Mouse (Mus musculus) adrenal gland, postnatal 4 days (tissue): ENCODE measurements around the gene Rtn4r. TPM values are rescaled to one million over a fixed set of nuclear protein-coding genes. Genes with fewer than 3 reads are reported as not detected.

Source experiments
- DNase-seq, 2 experiments: peaks; one replicate each; pipeline ENCODE4 v3.0.0; 2021 to 2022; ENCODE audit warnings: low spot score in 2 of 2, mixed read lengths in 2 of 2
- total RNA-seq, 2 experiments: library from RNA; stranded (reverse); gene quantifications; 2 replicates each; pipeline ENCODE4 v1.2.3; 2021

Gene Rtn4r
- total RNA-seq, 2 experiments from 2014 or later = 0.98 to 0.99 TPM

GRCm38 (mm10) chr16:18124040-18124439 lies 3.4 kb upstream of the Rtn4r start:
- no peak for DNase-seq

- no peak for DNase-seq
Measured at GRCm38 (mm10) chr16:18124626-18125025, 2.8 kb upstream of the Rtn4r start.

- no peak for DNase-seq
Measured at GRCm38 (mm10) chr16:18125131-18125530, 2.3 kb upstream of the Rtn4r start.

- DNase-seq = no peak
Measured at GRCm38 (mm10) chr16:18126211-18126610, 1.2 kb upstream of the Rtn4r start.

- no peak for DNase-seq
Measured at GRCm38 (mm10) chr16:18127871-18128563, 575 bp downstream of the Rtn4r start.

GRCm38 (mm10) chr16:18128564-18128935 lies 1.1 kb downstream of the Rtn4r start:
- DNase-seq = no peak

GRCm38 (mm10) chr16:18129413-18129812 lies 2.0 kb downstream of the Rtn4r start:
- no peak for DNase-seq

GRCm38 (mm10) chr16:18130288-18130687 lies 2.8 kb downstream of the Rtn4r start:
- no peak for DNase-seq

- DNase-seq = no peak
Measured at GRCm38 (mm10) chr16:18130705-18131104, 3.3 kb downstream of the Rtn4r start.

GRCm38 (mm10) chr16:18131245-18131939 lies 4.0 kb downstream of the Rtn4r start:
- no peak for DNase-seq

- no peak for DNase-seq
Measured at GRCm38 (mm10) chr16:18132026-18132425, 4.6 kb downstream of the Rtn4r start.

GRCm38 (mm10) chr16:18132575-18132974 lies 5.1 kb downstream of the Rtn4r start:
- DNase-seq = no peak

- DNase-seq = no peak
Measured at GRCm38 (mm10) chr16:18133133-18133920, 5.9 kb downstream of the Rtn4r start.

- peak in 1 of 2 experiments; percentile 21 for DNase-seq
Measured at GRCm38 (mm10) chr16:18135196-18135595, 7.8 kb downstream of the Rtn4r start.

- no peak for DNase-seq
Measured at GRCm38 (mm10) chr16:18136015-18136414, 8.6 kb downstream of the Rtn4r start.

GRCm38 (mm10) chr16:18144201-18144600 lies 16.8 kb downstream of the Rtn4r start:
- DNase-seq = peak in 1 of 2 experiments; percentile 34

- no peak for DNase-seq
Measured at GRCm38 (mm10) chr16:18145341-18145867, 18.0 kb downstream of the Rtn4r start.

GRCm38 (mm10) chr16:18148208-18148876 lies 20.9 kb downstream of the Rtn4r start:
- DNase-seq = no peak

GRCm38 (mm10) chr16:18149205-18149604 lies 21.8 kb downstream of the Rtn4r start:
- DNase-seq = no peak

- DNase-seq = no peak
Measured at GRCm38 (mm10) chr16:18152189-18152588, 24.7 kb downstream of the Rtn4r start.

GRCm38 (mm10) chr16:18152769-18153445 lies 25.5 kb downstream of the Rtn4r start:
- no peak for DNase-seq
